Mouse (Mus musculus) retina, embryonic 14.5 days (tissue): ENCODE results near the gene Cdc20b.

Experiments used
- DNase-seq: peaks from one replicate; pipeline ENCODE4 v3.0.0-alpha.2; 2015; ENCODE audit warnings: low spot score

Gene Cdc20b

GRCm38 (mm10) chr13:113097011-113097410 is 62.1 kb downstream of the Cdc20b start:
- DNase-seq, result no peak

DNA sequence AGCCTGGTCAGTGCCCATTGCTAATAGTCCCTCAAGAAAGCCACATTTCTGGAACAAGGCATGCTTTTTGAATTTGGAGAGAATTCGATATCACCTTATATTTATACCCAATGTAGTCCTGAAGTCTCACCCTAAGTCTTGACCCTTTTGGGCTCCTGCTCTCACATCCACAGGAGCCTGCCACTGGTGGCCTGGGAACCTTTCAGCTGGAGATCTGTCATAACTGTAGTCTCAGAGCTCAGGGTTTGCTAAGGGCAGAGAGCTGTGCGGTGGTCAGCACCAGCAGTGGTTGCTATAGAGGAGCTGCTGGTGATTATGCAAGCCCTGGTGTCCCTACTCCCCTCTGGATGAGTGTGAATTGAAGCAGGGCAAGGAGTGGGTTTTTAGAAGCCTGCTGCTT is 63.5 kb downstream of the Cdc20b start:
- no peak for DNase-seq

GRCm38 (mm10) chr13:113100879-113101278 is 66.0 kb downstream of the Cdc20b start, which contains the start of gene Gzma:
Gzma (minus strand) TSS chr13:113100981.
- DNase-seq, result no peak

DNA sequence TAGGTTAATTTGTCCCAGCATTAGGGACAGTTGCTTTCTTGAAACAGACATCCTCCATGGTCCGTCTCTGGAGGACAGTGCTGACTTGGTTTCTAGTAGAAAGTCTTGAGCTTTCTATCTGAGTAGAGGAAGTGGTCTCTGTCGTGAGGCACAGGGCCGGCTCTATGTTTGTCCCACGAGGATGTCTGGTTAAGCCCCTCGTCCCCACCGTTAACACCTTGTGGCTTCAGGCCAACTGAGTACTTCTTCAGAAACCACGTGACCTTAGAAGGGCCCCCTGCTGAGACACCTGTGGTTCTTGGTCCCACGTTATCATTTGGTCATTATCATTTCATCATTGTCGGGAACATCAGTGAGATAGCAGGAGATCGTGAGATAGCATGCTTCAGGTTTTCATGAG is 66.9 kb downstream of the Cdc20b start:
- no peak for DNase-seq

DNA sequence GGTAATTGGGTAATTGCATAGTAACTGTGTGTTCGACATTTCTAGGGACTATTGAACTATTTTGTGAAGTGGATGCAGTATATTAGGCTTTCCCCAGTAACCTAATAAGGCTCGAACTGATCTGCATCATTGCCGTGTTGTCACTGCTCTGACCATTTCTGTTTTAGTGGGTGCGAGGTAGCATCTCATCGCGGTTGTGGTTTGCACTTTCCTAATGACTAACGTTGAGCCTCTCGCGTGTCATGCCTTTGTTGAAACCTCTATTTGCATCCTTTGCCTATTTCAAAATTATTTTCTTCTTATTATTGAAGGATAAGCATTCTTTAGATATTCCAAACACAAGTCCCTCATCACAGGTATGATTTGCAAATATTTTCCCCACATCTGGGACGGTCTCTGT is 69.8 kb downstream of the Cdc20b start:
- DNase-seq, result no peak

- no peak for DNase-seq
These were observed 84.1 kb downstream of the Cdc20b start for GRCm38 (mm10) chr13:113118977-113119376.

- DNase-seq, result no peak
These were observed 85.7 kb downstream of the Cdc20b start for GRCm38 (mm10) chr13:113120324-113121237.

DNA sequence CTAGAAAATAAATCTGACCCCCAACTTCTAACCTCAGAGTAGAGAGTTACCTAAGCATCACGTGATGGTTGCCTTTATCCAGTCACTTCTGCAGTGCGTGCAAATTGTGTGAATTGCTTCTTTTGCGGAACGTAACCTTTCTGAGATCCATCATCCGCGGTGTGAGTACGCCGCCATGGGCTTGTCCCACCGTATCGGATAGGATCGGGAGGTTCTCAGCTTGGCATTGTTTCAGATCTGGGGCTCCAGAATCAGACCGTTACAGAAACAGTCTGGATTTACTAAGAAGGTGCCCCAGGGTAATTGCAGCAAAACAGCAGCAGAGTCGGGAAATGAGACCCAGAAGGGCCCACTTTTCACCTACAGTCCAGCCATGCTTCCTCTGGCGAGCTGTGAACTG is 86.4 kb downstream of the Cdc20b start:
- DNase-seq, result no peak

DNA sequence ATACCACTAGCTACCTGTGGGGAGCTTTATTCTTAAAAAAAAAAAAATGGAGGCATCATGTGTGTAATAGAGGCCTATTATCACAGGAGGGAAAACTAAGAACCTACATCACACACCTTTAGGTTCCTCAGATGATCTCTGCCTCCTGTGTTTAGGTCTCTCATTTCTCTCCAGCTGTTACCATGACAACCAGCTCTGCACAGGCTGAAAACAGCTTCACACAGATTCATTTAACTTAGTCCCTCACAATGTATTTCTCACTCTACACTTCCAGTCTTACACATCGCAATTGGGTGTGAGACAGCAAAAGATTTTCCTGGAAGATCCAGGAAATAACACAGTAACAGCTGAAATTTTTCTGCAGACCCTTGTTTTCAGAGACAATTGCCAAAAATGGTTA is 95.1 kb downstream of the Cdc20b start:
- peak; percentile 11 for DNase-seq

- no peak for DNase-seq
These were observed 104.7 kb downstream of the Cdc20b start for GRCm38 (mm10) chr13:113139597-113139996.
